13 mouse cellular contexts compared by ENCODE assay signal in genomic region chr15:101381758-101382157, GRCm38 (mm10). TPM values are rescaled to one million over a fixed set of nuclear protein-coding genes. Genes with fewer than 3 reads are reported as not detected.
DNase-seq lines count a peak whose midpoint lies in the region; ATAC-seq and TF ChIP-seq lines count a peak whose summit lies in the region.
"Had no signal": no experiment of that assay in that cellular context is flagged by ENCODE, and none has a peak within 500 bp of the region (broad histone marks: within the 10 kb centered on the region; RNA-seq: fewer than 3 reads in every experiment).

No protein-coding gene starts in this region.

- no peaks in the 10 kb centered on the region for H3K9me3 ChIP-seq in forebrain, embryonic 13.5 days (replicated peaks)
- H3K9me3 ChIP-seq: limb, embryonic 15.5 days had no signal

- WGBS in forebrain, embryonic 13.5 days: 59% methylated on average over 9 of the region's 9 CpGs

- peak; percentile 48 to 55 for DNase-seq in adrenal gland, postnatal 36 days
- DNase-seq in adrenal gland, postnatal 10 days: no peak
- peak; percentile 99 for DNase-seq in 3T3-L1 (ENCODE audit: low read depth, low spot score)
- peak; percentile 44 to 50 for DNase-seq in kidney, adult 8-10 months
- DNase-seq in lung, postnatal 14 days: peak; percentile 77
- DNase-seq in left cerebral cortex, adult 2 months (ENCODE audit: extremely low spot score in 1 of 2, low spot score in 2 of 2): no peak
- DNase-seq: layer of hippocampus, postnatal 36 days had no signal

- no peak for ATAC-seq in granulocyte monocyte progenitor cell, adult 5-6 weeks (replicated peaks; ENCODE audit: poor library complexity, severe bottlenecking)
- ATAC-seq in forebrain, embryonic 13.5 days: no peak

- no peak for TF ChIP-seq CTCF in left cerebral cortex, adult 2 months (IDR thresholded peaks at IDR 0.05)

- H3K4me1 ChIP-seq in forebrain, embryonic 13.5 days: 0 out of 2 replicates have a peak, but pooled peaks cover 6% of the 10 kb centered on the region
- H3K4me1 ChIP-seq: limb, embryonic 15.5 days had no signal

- H3K36me3 ChIP-seq in forebrain, embryonic 13.5 days (ENCODE audit: poor library complexity, severe bottlenecking): no peaks in the 10 kb centered on the region
- H3K36me3 ChIP-seq: limb, embryonic 15.5 days had no signal

- H3K4me3 ChIP-seq in left cerebral cortex, adult 2 months: no peak overlapping the region
- H3K4me3 ChIP-seq in forebrain, embryonic 13.5 days: no peak overlapping the region
- H3K4me3 ChIP-seq: limb, embryonic 15.5 days had no signal

- no peak overlapping the region for H3K27ac ChIP-seq in left cerebral cortex, adult 2 months
- no peak overlapping the region for H3K27ac ChIP-seq in forebrain, embryonic 13.5 days
- H3K27ac ChIP-seq: limb, embryonic 15.5 days had no signal

- H3K27me3 ChIP-seq in forebrain, embryonic 13.5 days: no peaks in the 10 kb centered on the region
- H3K27me3 ChIP-seq: limb, embryonic 15.5 days had no signal

- no peak overlapping the region for H3K4me2 ChIP-seq in forebrain, embryonic 13.5 days
- H3K4me2 ChIP-seq: limb, embryonic 15.5 days had no signal

- intact Hi-C loops in left cerebral cortex, adult 2 months (cut with DNase I): no loop called here

- H3K9ac ChIP-seq in forebrain, embryonic 13.5 days: no peak overlapping the region
- H3K9ac ChIP-seq: limb, embryonic 15.5 days had no signal

RNA-seq across cellular contexts. Expression of gene Krt80, which starts 11.8 kb away (rescaled TPM):
- total RNA-seq in adrenal gland, postnatal 36 days (2021): 1 to 10 TPM; 1.4 to 2.0 TPM
- under 1 TPM; 0.75 to 0.76 TPM for total RNA-seq in adrenal gland, postnatal 10 days (2021)
- total RNA-seq in left cerebral cortex, adult 2 months (2021): 1 to 10 TPM; 2.9 to 3.9 TPM
- total RNA-seq in granulocyte monocyte progenitor cell, adult 5-6 weeks (2014; fragmentation: Nextera tagmentation): 3.2 and 4.2 TPM in 2 replicates
- 1.2 and 1.3 TPM in 2 replicates for total RNA-seq in granulocyte monocyte progenitor cell, adult 5-6 weeks (2017)
- polyA plus RNA-seq in forebrain, embryonic 13.5 days (2015; fragmentation: Nextera tagmentation; extraction: Ambion mirVana): 0.05 TPM in 2 replicates

RNA-seq across cellular contexts. Expression of gene Krt7, which starts 29.1 kb away (rescaled TPM):
- total RNA-seq in adrenal gland, postnatal 36 days (2021): 1 to 10 TPM in 1 of 2 experiments, under 1 TPM in 1; 0.89 to 1.8 TPM
- total RNA-seq in adrenal gland, postnatal 10 days (2021): 1 to 10 TPM; 3.5 to 4.2 TPM
- under 1 TPM; 0.09 to 0.48 TPM for total RNA-seq in left cerebral cortex, adult 2 months (2021)
- total RNA-seq in granulocyte monocyte progenitor cell, adult 5-6 weeks (2014; fragmentation: Nextera tagmentation): 0.21 and 0.67 TPM in 2 replicates
- 0.39 TPM in 1 of 2 replicates, not detected in the other for total RNA-seq in granulocyte monocyte progenitor cell, adult 5-6 weeks (2017)
- 0.18 and 0.26 TPM in 2 replicates for polyA plus RNA-seq in forebrain, embryonic 13.5 days (2015; fragmentation: Nextera tagmentation; extraction: Ambion mirVana)
- total RNA-seq: layer of hippocampus, postnatal 36 days had no signal

RNA-seq across cellular contexts. Expression of gene Krt87, which starts 56.8 kb away (rescaled TPM):
- not detected for total RNA-seq in adrenal gland, postnatal 36 days (2021)
- not detected for total RNA-seq in adrenal gland, postnatal 10 days (2021)
- total RNA-seq in left cerebral cortex, adult 2 months (2021): under 1 TPM in 1 of 2 experiments, not detected in 1; 0.14 TPM
- total RNA-seq in granulocyte monocyte progenitor cell, adult 5-6 weeks (2014; fragmentation: Nextera tagmentation): not detected in 2 replicates
- total RNA-seq in granulocyte monocyte progenitor cell, adult 5-6 weeks (2017): not detected in 2 replicates
- polyA plus RNA-seq in forebrain, embryonic 13.5 days (2015; fragmentation: Nextera tagmentation; extraction: Ambion mirVana): 0.10 TPM in 1 of 2 replicates, not detected in the other
- polyA plus RNA-seq: cortical plate, adult 2 months; heart, postnatal 0 days; testis, adult 2 months had no signal

Comparison
In these comparisons a context has a peak if more than half of its experiments do, and no peak if none do; other contexts are left out.
1. DNase-seq: peak in adrenal gland, postnatal 36 days (2 of 2), 3T3-L1 (single experiment), kidney, adult 8-10 months (2 of 2) and lung, postnatal 14 days (single experiment); none in adrenal gland, postnatal 10 days (single experiment) and left cerebral cortex, adult 2 months (0 of 2).